Mouse (Mus musculus) layer of hippocampus, postnatal 10 days (tissue): ENCODE measurements at regions not wholly inside any gene's neighbourhood (a gene's known extent, or its start where the extent isn't known, plus 50 kb on each side); places are given as distances from the start of the nearest gene placed in this dataset.
A peak's percentile ranks its signal among the peaks of the same experiment; 100 is the strongest.

Experiments
- DNase-seq, 2 experiments: peaks; one replicate each; pipeline ENCODE4 v3.0.0; 2021; ENCODE audit warnings: low spot score in 2 of 2

DNA sequence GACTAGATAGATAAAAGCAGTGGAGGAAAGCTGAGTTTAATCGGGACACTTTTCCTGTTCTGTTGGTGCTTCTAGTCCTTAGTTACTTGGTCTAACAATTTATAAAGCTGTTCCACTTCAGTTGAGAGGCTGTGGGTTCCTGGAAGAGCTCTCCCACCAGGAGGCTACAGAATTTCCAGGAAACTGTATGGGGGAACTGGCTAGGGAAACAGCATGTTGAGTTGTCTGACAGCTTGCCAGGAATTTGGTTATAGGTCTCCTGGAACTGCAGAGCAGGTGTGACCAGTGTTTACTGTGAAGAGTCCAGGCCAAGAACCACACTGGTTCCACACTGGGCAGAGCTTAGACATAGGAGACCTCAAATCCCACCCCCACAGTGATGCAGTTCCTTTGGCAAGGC is 65.0 kb upstream of the Pik3cg start:
- DNase-seq, result no peak

DNA sequence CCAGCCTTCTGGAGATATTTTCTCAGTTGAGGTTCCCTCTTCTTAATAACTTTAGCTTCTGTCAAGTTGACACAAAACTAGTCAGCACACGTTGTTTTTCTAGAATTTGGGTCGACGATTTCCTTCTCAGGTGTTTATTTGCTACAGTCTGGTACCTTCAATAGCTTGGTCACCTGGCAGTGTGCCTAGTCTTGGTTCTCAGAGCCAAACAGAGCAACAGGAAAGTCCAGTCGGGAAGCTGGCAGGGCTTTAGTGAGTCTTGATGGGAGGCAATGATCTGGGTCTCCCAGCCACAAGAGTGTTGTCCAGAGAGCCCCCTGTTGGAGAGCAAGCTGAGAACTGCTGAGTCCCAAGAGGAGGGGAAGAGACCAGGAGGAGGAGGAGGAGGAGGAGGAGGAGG is 71.4 kb upstream of the Pik3cg start:
- no peak for DNase-seq

DNA sequence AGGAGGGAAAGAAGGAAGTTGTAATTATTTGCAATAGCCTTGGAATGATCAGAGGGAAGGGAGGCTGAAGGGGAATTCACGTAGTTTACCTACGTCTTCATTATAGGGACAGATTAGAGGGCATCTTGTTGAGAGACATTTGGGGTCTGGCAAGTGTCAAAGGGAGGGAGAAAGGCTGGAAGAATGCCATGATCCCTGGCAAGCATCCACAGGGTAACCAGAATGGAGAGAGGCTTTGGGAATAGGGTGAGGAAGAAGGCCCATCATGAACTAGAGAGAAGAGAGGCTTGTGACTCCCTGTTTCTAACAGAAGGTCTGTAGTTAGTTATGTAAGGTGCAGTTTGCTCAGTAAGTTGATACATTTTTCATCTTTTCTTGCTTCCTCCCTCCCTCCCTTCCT is 71.8 kb upstream of the Pik3cg start:
- no peak for DNase-seq

GRCm38 (mm10) chr12:32282371-32283163 is 74.1 kb upstream of the Pik3cg start:
- no peak for DNase-seq

- DNase-seq, result no peak
Observed at GRCm38 (mm10) chr12:32285039-32285438, 76.6 kb upstream of the Pik3cg start.

DNA sequence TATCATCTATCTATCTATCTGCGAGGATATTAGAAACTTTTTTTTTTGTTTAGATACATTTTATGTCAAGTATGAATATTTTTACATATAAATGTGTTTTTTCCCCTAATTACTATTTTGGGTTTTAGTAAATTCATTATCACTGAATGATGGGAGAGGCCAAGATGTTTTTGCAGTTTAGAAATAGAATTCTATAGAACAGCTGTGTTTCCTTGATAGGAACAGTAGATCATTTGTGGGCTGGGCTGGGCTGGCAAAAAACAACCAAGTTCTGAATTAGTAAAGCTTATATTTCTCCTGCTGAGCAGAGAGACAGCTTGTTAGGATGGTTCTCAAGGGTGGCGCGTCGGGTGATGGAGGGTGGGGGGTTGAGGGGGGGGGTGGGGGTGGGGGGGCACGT is 78.2 kb upstream of the Pik3cg start:
- no peak for DNase-seq

GRCm38 (mm10) chr12:32291145-32291544 is 82.7 kb upstream of the Pik3cg start:
- no peak for DNase-seq

DNA sequence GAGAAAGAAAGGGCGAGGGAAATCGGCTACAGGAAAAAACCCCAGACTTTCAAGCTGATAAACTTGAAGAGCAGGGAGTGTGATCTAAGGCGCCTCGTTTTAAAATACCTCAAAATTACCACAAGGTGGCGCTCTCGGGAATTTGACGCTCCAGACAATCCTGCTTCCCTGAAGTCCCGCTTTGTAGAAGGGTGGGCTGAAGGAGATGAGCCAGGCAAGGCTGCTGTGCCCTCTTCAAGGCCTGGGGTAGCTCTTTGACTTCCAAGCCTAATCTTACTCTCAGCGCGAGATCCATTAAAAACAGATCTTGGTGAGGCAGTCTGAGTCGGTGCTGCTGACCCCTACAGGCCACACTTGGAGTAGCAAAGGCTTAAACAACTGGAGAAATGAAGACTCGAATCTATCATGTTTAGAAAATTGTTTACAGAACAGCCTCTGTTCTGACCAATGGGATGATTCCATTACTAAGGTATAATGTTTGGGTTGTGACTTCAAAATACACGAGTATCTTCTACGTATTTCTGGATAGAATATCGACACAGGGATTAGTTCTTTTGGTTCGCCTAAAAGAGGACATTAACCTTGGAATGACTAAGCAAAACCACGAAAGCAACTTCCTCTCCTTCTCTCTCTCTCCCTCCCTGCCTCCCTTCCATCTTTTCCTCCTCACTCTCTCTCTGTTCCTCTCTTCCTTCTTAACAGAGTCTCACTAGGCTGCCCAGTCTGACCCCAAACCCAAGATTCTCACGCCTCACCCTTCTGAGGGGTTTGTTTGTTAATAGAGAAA is 83.7 kb upstream of the Pik3cg start:
- DNase-seq, result peak; percentile 63 to 71

DNA sequence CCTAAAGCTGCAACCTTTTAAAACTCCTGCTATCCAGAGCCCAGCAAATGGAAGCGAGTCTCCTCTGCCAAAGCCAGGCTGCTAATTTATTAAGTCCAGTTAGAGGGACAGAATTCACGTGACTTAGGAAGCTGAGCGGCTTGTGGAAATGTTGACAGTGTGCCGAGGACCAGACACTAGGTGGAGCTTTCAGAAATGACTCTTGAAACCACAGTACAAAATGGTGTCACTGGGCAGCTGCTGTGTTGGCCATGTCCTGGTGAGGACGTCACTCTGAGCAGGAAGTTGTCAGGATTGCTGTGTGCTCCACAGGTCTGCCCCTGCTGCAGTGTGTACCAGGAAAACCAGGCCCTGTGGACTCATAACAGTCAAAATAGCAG is 84.3 kb upstream of the Pik3cg start:
- DNase-seq, result peak in 1 of 2 experiments; percentile 12

- DNase-seq, result no peak
Observed at GRCm38 (mm10) chr12:32297431-32297830, 81.1 kb upstream of the Ccdc71l start.

- no peak for DNase-seq
Observed at GRCm38 (mm10) chr12:32299714-32300113, 78.8 kb upstream of the Ccdc71l start.

DNA sequence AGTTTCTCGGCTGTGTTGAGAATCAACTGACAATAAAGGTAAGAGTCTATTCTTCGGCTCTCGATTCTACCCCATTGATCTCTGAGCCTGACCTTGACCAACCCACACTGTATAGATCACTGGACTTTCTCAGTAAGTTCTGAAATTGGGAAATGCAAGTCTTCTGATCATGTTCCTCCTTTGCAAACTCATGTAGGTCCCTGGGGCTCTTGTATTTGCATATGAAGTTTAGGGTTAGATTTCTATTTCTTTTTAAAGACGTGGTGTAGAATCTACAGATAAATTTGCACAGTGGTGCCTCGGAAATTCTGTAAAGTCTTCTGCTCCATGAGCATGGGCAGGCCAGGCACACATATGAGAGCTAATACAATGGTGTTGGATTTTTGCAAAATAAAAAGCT is 72.8 kb upstream of the Ccdc71l start:
- no peak for DNase-seq

GRCm38 (mm10) chr12:32306326-32306725 is 72.2 kb upstream of the Ccdc71l start:
- no peak for DNase-seq

DNA sequence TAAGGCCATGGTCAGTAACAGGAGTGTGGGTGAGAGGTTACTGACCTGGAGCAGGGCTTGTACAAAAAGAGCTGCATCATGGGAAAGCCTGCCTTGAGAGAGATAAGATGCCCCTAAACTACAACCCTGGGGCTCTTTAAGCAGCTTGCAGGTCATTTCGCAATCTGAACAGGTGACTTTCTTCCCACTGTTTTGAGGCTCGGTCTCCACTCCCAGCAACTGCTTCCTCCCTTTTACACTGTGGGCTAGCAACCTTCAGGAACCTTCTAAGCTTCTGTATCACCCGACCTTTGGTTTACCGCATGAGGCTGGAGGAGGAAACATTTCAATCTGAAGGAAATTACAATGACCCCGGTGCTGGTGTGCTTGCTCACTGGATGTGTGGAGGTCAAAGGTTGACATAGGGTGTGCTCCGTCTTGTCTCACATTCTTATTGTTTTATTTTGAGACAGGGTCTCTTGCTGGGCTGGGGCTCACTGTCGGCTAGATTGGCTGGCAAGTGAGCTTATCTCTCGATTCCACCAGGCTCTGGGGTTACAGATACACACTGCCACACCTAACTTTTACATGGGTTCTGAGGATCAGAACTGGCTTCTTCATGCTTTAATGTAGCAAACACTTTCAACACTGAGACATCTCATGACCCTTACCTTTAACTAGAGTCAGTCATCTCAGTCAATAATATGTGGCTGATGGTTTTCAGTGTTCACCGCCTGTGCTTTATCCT is 71.1 kb upstream of the Ccdc71l start:
- DNase-seq, result no peak

GRCm38 (mm10) chr12:32315099-32315783 is 63.3 kb upstream of the Ccdc71l start:
- DNase-seq, result no peak
